Mouse (Mus musculus): ENCODE data around the gene Gm28048.

Gene Gm28048

DNA sequence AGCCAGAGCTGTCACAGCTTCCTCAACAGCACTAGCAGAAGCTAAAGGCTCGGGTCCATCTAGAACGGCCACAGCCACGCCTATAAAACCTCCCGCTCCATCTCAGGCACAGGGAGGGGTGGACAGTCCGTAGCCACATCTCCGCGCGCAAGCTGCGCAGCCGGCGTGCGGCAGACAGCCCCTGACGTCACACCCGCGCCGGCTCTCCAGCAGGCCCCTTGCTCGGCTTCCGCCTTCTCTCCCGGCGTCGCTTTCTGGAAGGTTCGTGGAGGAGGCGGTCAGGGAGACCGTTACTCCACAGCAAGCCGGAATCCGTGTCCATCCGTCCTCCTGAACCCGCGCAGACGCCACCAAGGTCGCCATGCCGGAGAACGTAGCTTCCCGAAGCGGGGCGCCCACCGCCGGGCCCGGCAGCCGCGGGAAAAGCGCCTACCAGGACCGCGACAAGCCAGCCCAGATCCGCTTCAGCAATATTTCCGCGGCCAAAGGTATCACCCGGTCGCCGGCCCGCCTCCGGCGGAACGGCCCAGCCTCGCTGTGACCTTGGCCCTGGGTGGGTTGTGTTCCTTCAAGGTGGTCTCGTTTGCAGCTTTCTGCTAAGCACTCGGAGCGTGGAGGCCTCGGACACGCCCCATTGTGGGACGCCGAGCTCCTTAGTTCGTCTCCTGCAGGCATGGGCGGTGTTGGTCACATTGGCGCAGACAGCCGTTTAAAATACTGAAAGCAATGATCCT lies 8.7 kb upstream of the Gm28048 start, which contains the start of gene Cct4:
TSS of gene Cct4 (plus strand) at position 127 of the 734 bp plus-strand sequence.
- DNase-seq (ENCODE audit: low spot score in 2 of 2): peak; percentile 85 to 89

DNA sequence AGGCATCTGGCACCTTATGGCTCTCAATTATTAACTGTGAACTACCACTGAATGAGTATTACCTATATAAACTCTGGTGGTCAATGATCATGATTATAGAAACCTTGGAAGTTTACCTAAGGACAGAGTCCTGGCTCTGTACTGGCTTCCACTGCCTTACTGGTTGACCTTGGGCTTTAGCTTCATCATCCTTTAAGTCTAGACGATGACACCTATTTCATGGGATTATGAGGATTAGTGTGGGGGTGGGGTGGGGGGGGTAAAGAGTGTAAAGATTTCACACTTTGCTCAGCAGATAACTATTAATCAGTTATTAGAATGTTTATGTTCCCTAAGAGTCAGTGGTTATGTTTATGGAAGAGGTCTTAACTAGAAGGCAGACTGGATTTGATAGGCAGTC lies 7.9 kb upstream of the Gm28048 start:
- no peak for DNase-seq (ENCODE audit: low spot score in 2 of 2)

DNA sequence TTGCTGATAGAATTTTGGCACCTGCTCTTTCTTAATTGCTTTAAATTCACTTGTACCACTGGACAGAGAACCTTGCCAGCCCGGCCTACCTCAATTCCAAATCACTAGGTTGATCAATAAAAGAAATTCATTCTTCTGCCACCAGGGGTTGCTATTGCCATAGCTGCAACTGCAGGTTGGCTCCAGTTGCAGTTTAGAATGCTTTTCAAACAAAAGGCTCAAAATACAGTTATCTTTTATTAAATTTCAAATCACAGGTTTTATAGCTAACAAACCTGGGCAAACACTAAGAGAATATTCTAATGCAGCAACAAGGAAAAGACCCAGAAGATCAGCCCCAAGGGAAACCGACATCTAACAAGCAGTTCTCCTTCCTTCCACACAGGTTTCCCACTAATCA lies 5.5 kb upstream of the Gm28048 start:
- peak in 1 of 2 experiments; percentile 23 for DNase-seq (ENCODE audit: low spot score in 2 of 2)

DNA sequence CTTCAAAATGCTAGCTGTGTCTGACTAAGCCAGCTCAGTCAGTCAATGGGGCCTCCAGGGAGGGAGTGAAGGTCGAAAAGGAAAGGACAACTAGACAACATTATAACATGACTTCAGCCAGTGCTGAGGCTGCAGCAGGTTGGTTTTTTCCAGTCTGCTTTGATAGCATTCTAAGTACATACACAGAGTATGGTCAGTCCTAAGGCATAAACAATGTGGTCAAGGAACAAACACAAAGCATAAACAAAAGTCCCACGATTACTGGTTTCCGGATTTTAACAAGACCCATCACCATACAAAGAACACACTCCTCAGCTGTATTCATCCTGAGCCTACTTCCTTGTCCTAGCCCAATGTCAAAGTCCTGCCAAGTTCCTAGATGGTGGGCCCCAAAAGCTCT lies 3.6 kb upstream of the Gm28048 start:
- no peak for DNase-seq (ENCODE audit: low spot score in 2 of 2)

DNA sequence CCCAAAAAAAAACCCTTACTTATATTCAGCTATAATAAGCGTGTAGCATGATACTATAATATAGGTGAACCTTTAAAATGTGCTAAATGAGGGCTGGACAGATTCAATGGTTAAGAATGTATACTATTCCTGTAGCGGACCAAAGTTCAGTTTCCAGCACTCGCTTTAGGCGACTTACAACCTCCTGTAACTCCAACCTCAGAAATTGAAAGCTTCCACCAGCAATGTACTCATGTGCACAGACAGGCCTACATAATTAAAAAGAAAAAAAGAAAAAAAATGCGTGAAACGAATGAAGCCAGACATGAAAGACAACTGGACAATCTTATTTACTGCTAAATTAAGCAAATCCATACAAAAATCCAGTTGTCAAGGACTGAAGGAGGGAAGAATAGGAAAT lies 956 bp upstream of the Gm28048 start:
- DNase-seq (ENCODE audit: low spot score in 2 of 2): no peak

DNA sequence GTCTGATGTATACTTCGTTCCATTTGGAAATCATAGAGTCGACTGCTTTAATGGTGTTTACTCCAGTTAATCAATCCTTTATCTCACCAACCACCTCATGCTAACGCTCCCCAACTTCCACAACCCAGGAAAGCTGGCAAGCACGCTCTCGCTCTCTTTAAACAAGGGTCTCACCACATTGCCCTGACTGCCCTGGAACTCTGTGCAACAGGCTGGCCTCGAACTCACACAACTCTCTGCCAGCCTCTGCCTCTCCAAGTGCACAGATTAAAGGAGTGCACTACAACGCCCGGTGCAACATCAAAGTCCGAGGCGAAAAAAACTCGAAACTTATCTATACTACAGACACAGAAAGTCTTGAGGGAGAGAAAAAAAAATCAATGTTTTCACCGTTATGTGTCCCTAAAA lies 343 bp downstream of the Gm28048 start:
- DNase-seq (ENCODE audit: low spot score in 2 of 2): peak in 1 of 2 experiments; percentile 18

DNA sequence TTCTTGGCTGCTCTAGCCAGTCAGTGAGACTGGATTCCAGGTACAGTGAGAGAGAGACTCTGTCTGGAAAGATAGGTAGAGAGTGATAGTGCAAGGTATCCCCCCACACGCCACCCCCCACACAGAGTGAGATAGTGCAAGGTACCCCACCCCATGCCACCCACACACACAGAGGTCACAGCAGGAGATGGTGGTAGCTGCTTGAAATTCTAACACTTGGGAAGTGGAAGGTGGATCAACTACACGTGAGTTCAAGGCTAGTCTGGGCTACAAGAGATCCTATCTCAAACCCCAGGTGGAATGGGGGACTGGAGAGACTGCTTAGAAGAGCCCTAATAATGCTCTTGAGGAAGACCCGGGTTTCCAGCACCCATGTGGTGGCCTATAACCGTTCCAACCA lies 849 bp downstream of the Gm28048 start:
- DNase-seq (ENCODE audit: low spot score in 2 of 2): no peak

DNA sequence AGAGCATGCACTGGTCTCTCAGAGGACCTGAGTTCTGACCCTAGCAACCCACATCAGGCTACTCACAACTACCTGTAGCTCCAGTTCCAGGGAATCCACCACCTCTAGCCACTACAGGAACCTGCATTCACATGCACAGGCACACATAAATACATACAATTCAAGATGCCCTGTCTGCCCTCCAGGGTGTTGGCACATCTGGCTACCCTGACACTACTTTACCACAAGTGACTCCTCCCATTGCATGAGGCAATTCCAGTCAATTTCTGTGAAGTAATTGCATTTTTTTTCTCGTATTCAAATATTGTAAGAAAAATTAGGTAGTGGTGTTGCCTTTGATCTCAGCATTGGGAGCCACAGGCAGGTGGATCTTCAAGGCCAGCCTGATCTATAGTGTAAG lies 2.7 kb downstream of the Gm28048 start:
- DNase-seq (ENCODE audit: low spot score in 2 of 2): no peak

DNA sequence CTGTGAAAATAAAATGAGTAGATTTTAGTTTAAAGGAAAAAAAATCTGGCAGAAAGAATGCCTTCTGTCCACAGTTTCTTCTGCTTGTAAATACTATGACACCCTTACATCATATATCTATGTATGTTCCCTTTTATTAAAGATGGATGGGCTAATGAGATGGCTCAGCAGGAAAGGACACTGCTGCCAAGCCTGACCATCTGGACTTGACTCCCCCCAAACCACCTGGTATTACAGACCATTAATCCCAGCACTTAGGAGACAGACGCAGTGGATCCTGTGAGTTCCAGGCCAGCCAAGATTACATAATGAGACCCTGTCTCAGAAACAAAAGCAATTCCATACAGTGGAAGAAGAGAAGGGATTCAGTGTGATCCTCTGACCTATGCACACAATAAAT lies 3.2 kb downstream of the Gm28048 start:
- DNase-seq (ENCODE audit: low spot score in 2 of 2): no peak

DNA sequence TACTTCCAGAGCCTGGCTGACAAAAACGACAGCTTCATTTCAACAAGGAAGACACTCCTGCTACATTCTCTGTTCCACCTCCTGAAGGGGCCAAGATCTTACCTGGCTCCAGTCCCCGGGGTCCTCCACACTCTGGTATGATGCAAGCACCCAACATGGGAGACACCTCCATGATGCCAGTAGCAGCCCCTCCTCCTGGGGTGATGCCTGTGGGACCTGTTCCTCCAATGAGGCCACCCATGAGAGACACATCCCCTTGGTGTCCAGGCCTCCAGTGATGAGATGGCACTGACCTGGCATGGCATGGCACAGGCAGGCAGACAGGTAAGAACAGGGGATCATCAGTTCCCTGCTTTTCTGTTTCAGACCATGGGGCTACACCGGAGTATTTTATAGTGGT lies 3.7 kb downstream of the Gm28048 start:
- DNase-seq (ENCODE audit: low spot score in 2 of 2): no peak

DNA sequence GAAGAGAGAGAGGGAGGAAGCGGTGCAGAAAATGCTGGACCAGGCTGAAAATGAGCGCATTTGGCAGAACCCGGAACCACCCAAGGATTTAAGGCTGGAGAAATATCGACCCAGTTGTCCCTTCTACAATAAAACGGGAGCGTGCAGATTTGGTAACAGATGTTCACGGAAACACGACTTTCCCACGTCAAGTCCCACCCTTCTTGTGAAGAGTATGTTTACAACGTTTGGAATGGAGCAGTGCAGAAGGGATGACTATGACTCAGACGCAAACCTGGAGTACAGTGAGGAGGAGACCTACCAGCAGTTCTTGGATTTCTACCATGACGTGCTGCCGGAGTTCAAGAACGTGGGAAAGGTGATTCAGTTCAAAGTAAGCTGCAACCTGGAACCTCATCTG lies 8.3 kb downstream of the Gm28048 start:
- DNase-seq (ENCODE audit: low spot score in 2 of 2): no peak

DNA sequence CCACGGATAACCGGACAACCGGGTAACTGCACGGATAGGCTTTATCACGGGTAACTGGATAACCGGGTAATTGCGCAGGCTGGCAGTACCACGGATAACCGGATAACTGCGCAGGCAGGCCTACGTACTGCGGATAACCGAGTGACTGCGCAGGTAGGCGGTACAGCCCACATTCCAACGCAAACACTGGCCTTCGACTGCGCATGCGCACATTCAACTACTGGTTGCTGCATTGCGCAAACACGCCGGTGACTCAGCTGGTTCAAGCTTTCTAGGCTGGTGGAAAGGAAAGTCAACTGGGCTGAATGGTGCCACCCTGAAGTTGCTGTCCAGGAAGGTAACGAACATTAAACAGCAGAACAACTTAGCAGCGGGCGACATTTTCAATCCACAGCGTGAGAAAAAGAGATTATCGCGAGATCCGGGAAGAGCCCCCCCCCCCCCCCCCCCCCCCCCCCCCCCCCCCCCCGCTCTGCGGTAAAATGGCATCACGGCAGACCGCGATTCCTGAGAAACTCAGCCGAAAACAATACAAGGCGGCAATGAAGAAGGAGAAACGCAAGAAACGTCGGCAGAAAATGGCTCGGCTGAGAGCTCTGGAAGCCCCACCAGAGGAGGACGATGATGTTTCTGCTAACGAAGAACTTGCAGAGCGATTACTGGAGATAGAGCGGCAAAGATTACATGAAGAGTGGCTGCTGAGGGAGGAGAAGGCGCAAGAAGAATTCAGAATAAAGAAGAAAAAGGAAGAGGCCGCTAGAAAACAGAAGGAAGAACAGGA lies 9.0 kb downstream of the Gm28048 start:
- DNase-seq (ENCODE audit: low spot score in 2 of 2): peak; percentile 71 to 72

DNA sequence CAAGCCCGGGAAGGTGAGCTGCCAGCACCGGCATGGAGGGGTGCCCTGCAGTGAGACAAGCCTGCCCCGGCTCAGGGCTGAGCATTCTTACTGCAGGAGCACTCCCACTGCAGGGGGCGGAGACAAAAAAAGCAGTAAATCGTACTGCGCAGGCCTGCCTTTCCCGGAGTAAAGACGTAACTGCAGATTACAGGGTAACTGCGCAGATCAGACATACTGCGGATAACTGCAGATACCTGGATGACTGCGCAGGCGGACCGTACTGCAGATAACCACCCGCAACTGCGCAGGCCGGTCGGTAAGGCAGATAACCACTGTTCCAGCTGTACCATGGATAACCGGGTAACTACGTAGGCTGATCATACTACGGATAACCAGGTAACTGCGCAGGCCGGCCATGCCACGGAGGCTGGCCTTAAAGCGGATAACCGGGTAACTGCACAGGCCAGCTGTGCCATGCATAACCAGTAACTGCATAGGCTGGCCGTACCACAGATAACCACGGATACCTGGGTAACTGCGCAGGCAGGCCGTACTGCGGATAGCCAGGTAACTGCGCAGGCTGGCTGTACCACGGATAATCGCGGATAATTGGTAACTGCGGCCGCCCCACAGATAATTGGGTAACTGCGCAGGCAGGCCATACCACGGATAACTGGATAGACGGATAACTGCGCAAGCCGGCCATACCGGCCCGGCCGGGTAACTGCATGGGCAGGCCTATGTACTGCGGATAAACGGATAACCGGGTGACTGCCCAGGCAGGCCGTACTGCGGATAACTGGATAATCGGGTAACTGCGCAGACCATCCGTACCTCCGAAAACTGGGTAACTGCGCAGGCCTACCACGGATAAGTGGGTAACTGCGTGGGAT lies 9.8 kb downstream of the Gm28048 start, which contains the start of gene Zrsr1:
TSS of gene Zrsr1 (plus strand) at position 171 of the 875 bp plus-strand sequence.
- peak; percentile 27 to 42 for DNase-seq (ENCODE audit: low spot score in 2 of 2)

DNA sequence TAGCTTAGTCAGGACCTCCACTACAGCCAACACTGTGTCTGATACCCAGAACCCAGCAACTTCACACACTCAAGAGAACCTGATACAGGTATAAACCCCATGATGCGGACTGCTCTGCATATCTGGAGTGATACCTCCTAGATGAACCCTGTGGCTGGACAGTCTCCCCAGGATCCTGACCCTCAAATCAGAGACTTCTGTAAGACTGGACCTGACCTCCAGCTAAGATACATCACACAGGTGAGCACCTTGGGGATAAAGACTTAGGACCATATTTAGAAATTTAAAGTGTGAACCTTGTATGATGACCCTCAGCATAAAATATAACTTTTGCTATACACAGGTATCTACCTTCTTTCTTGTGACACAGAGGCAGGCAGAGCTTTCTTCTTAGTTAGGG lies 11.3 kb downstream of the Gm28048 start:
- DNase-seq (ENCODE audit: low spot score in 2 of 2): no peak

DNA sequence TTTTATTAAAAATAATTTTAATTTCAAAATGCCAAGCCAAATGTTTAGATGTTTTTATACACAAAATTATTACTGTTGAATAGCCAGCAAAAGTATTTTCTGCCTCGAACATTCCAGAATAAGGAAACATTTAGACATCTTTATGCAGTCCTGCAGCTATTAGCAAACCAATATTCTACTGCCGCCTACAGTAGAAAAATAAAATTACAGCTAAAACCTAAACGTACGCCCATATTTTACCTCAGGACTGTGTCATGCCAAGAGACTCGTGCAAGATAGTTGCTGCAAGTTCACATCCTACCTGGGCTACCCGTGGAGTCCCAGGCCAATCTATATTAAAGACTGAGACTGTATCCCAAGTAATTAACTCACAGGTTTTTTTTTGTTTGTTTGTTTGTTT lies 12.4 kb downstream of the Gm28048 start:
- DNase-seq (ENCODE audit: low spot score in 2 of 2): no peak

DNA sequence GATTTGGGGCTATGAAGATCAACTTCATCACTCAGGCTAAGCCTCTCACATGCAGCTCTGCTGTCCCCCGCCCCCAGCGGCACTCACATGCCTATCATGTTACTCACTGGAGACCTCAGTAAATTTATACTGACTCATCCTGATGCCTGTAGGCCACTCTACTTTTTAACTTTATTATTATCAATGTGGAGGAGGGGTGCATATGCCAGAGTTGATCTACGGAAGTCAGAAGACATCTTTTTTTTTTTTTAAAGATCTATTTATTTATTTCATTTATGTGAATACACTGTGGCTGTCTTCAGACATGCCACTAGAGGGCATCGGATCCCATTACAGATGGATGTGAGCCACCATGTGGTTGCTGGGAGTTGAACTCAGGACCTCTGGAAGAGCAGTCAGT lies 16.4 kb downstream of the Gm28048 start:
- no peak for DNase-seq (ENCODE audit: low spot score in 2 of 2)

DNA sequence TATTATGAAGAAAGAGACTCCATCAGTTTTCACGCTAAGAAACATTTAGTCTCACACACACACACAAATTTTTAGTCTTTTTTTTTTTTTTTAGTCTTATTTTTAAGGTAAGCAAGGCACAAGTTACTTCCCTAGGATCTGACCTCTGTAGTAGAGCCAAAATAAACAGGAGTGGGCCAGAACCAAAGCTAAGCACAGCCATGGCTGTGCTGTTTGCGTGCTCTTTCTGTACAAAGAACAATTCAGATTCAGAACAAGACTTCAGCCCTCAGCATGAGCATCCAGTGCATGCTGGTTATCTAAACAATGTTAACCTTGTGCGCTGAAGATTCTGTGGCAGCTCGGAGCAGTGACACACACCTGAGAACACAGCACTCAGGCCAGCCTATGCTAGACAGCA lies 17.5 kb downstream of the Gm28048 start:
- DNase-seq (ENCODE audit: low spot score in 2 of 2): no peak

DNA sequence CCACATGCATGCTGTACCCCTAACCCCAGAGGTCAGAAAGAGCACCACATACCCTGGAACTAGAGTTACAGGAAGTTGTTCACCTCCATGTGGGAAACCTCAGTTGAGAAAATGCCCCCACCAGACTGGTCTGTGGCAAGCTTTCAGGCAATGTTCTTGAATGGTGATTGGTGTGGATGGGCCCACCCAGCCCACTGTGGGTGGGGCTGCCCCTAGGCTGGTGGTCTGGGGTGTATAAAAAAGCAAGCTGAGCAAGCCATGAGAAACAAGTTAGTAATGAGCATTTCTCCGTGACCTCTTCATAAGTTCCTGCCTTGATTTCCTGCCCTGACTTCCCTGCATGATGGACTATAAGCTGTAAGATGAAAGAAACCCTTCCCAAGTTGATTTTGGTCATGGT lies 19.8 kb downstream of the Gm28048 start:
- no peak for DNase-seq (ENCODE audit: low spot score in 2 of 2)

DNA sequence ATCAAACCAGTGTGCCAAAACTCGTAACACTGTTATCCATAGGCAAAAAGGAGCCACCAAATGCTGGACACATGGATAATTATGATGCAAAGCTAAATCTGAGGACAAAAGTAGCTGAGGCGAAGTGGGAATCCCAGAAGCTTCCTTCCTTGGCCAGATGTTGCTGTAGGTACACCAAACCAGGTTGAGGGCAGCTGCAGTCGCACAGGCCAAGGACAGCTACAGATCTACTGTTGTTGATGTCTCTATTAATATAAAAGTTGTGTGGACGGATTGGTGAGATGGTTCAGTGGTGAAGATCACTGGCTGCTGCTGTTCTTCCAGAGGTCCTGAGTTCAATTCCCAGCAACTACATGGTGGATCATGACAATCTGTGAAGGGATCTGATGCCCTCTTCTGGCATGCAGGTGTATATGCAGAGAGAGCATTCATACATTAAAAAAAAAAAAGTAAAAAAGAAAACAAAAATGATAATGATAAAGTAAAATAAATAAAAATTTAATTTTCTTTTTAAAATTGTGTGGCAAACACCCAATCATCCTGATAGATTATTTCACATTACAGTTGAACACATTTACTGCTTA lies 24.0 kb downstream of the Gm28048 start:
- DNase-seq (ENCODE audit: low spot score in 2 of 2): no peak

DNA sequence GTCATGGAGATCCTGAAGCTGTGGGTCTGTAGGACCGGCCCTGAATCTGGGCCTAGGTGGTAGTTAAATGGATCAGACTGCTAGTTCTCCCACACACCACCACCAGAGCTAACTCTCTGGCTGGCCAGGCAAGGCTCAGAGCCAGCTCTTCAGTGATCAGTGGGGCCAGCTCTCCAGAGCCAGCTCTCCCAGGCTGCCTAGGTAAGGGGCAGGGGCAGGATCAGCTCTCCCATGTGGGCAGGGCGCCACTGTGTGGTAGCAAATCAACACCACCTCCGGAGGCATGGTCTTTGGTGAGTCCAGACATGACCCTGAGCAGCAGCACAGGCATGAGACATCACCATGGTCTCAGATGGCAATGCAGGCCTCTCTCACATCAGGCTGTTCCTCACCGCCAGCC lies 25.1 kb downstream of the Gm28048 start:
- DNase-seq (ENCODE audit: low spot score in 2 of 2): peak; percentile 52 to 59

DNA sequence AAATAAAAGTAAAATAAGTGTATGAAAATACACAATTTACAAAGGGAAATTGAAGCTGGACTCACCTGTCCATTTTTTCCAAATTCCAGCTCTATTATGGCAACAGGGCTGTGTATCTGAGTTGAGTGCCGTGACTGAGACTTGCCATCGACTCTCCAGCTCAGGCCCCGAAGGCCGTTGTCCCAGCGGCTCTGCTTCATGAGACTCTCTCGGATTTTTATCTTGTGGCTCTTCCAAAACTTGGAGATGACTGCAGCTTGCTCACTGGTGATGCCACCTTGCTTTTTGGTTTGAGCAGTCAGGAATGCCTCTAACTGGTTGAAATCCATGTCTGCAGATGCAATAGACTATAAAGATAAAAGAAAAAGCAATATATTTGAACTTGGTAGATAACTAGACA lies 25.5 kb downstream of the Gm28048 start:
- no peak for DNase-seq (ENCODE audit: low spot score in 2 of 2)

DNA sequence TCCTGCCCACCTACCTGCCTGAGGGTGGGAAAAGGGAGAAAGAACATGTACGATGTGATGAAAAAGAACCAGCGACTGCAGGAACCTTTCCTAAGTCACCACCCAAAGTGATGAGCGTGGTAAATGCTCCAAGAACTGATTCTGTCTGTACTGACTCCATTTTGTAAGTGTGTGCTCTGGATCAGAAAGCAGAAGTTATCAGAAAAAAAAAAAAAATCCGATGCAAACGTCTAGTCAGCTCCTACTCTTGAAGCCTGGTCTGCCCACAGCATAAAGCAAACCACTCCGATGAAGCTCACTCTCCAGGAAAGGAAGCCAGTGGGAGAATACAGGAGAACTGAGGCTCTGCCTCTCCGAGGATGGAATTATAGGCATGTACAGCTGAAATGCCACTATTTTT lies 29.2 kb downstream of the Gm28048 start:
- DNase-seq (ENCODE audit: low spot score in 2 of 2): no peak

All from spleen, postnatal 14 days (tissue).